ENCODE assay signal across 8 mouse cellular contexts in genomic region chr10:40212443-40213169, GRCm38 (mm10). TPM values are rescaled to one million over a fixed set of nuclear protein-coding genes. Genes with fewer than 3 reads are reported as not detected.
A peak's percentile ranks its signal among the peaks of the same experiment; 100 is the strongest.
DNase-seq lines count a peak whose midpoint lies in the region; ATAC-seq and TF ChIP-seq lines count a peak whose summit lies in the region.

No protein-coding gene starts in this region.

- WGBS in hindbrain, embryonic 13.5 days = 40% methylated on average over 13 of the region's 13 CpGs

- no peak overlapping the region for H3K4me3 ChIP-seq in hindbrain, embryonic 13.5 days

- ATAC-seq in Patski = peak; percentile 71
- peak; percentile 77; the same call in 1 of the 2 replicates for ATAC-seq in hindbrain, embryonic 13.5 days (ENCODE audit: low FRiP score)

- H3K9ac ChIP-seq in hindbrain, embryonic 13.5 days = no peak overlapping the region

- no peaks in the 10 kb centered on the region for H3K27me3 ChIP-seq in Patski
- H3K27me3 ChIP-seq in hindbrain, embryonic 13.5 days = no peaks in the 10 kb centered on the region

- H3K4me1 ChIP-seq in hindbrain, embryonic 13.5 days (replicated peaks) = no peaks in the 10 kb centered on the region

- no peak overlapping the region for H3K27ac ChIP-seq in hindbrain, embryonic 13.5 days

- in situ Hi-C loops in Patski (cut with MboI; ENCODE audit: low pct_unique_long_range_greater_than_20kb) = loop anchor here (5.0 kb wide), 2 partner anchors 155 to 255 kb away; no protein-coding TSS in a partner anchor

- POLR2A ChIA-PET in Patski (lab: Charles Lee) = interaction anchor here (0.8 to 1.4 kb wide), 2 partner anchors 12 to 33 kb away, joined by 3 to 5 read pairs; no protein-coding TSS in a partner anchor

- TF ChIP-seq CTCF in Patski (IDR thresholded peaks at IDR 0.05) = peak; percentile 99

- peak; percentile 50 for DNase-seq in Patski (ENCODE audit: low read depth, low spot score)
- DNase-seq in cerebellum, postnatal 14 days = peak; percentile 91 to 93
- DNase-seq in frontal cortex, postnatal 25 days (ENCODE audit: low spot score in 2 of 2) = peak; percentile 89 to 92
- DNase-seq in layer of hippocampus, postnatal 14 days (ENCODE audit: low spot score in 2 of 2) = peak; percentile 90 to 95
- DNase-seq in lung, postnatal 10 days = peak; percentile 96
- DNase-seq in retina, embryonic 14.5 days (ENCODE audit: low spot score) = peak; percentile 96
- peak; percentile 90 to 92 for DNase-seq in thymus, postnatal 36 days

- H3K36me3 ChIP-seq in hindbrain, embryonic 13.5 days = no peaks in the 10 kb centered on the region

- H3K4me2 ChIP-seq in hindbrain, embryonic 13.5 days = no peak overlapping the region

- H3K9me3 ChIP-seq in hindbrain, embryonic 13.5 days = no peaks in the 10 kb centered on the region

- CTCF ChIA-PET in Patski (lab: Charles Lee) = interaction anchor here (0.7 to 5.3 kb wide), 36 partner anchors 8 to 314 kb away, joined by 3 to 138 read pairs (median 4); partner anchors contain the start of genes Mfsd4b1, Mfsd4b3 and Mfsd4b4

RNA-seq across cellular contexts. Expression of gene Rpf2, which starts 34.2 kb away (rescaled TPM):
- 40.5 TPM for polyA plus RNA-seq in Patski (2021)
- 72.6 and 81.7 TPM in 2 replicates for polyA plus RNA-seq in hindbrain, embryonic 13.5 days (2015; fragmentation: Nextera tagmentation; extraction: Ambion mirVana)
- total RNA-seq in layer of hippocampus, postnatal 14 days (2021) = 10 to 100 TPM; 24.5 to 26.3 TPM

RNA-seq across cellular contexts. Expression of gene Gtf3c6, which starts 45.3 kb away (rescaled TPM):
- polyA plus RNA-seq in Patski (2021) = 92.1 TPM
- polyA plus RNA-seq in hindbrain, embryonic 13.5 days (2015; fragmentation: Nextera tagmentation; extraction: Ambion mirVana) = 102 and 105 TPM in 2 replicates
- total RNA-seq in layer of hippocampus, postnatal 14 days (2021) = 10 to 100 TPM; 25.2 to 29.7 TPM
